Mouse (Mus musculus) forebrain, postnatal 0 days (tissue): ENCODE data around the gene Fbxo42. TPM values are rescaled to one million over a fixed set of nuclear protein-coding genes. Genes with fewer than 3 reads are reported as not detected.
A peak's percentile ranks its signal among the peaks of the same experiment; 100 is the strongest.

Experiments
- ATAC-seq: fragments of 200-750 bp; cut with Nextera tagmentation; 2 replicates; pipeline ENCODE4 v1.8.0; 2017; ENCODE audit warnings: mild to moderate bottlenecking, moderate library complexity
- DNase-seq: peaks from one replicate; pipeline ENCODE4 v3.0.0-alpha.2; 2015
- H3K27ac ChIP-seq: fragments of 300-500 bp; sonication (generic); 2 replicates; pipeline ENCODE4 v1.5.1; 2014; ENCODE audit warnings: low read depth, mild to moderate bottlenecking, antibody characterized with exemption, low read length, moderate library complexity, mixed read lengths
- H3K27me3 ChIP-seq: fragments of 300-500 bp; sonication (generic); 2 replicates; pipeline ENCODE4 v1.6.1; 2014; ENCODE audit warnings: mild to moderate bottlenecking, low read length, mixed read lengths; ENCODE audit not compliant: insufficient read depth
- H3K36me3 ChIP-seq: fragments of 300-500 bp; sonication (generic); 2 replicates; pipeline ENCODE4 v1.6.1; 2014; ENCODE audit warnings: mild to moderate bottlenecking, moderate library complexity; ENCODE audit not compliant: insufficient read depth
- H3K4me1 ChIP-seq: fragments of 300-500 bp; sonication (generic); 2 replicates; pipeline ENCODE4 v1.6.1; 2014; ENCODE audit warnings: antibody characterized with exemption; ENCODE audit not compliant: insufficient read depth
- H3K4me2 ChIP-seq: fragments of 300-500 bp; sonication (generic); 2 replicates; pipeline ENCODE4 v1.6.1; 2014; ENCODE audit warnings: low read depth, mild to moderate bottlenecking, moderate library complexity
- H3K4me3 ChIP-seq: fragments of 300-500 bp; sonication (generic); 2 replicates; pipeline ENCODE4 v1.5.1; 2014; ENCODE audit warnings: low read depth, low read length, mixed read lengths
- H3K9ac ChIP-seq: fragments of 300-500 bp; sonication (generic); 2 replicates; pipeline ENCODE4 v1.6.1; 2014; ENCODE audit warnings: mild to moderate bottlenecking
- H3K9me3 ChIP-seq: fragments of 300-500 bp; sonication (generic); 2 replicates; pipeline ENCODE4 v1.6.1; 2016; ENCODE audit warnings: low read length
- CTCF ChIP-seq: sonication (generic); IDR thresholded peaks from 2 replicates; pipeline ENCODE4 v1.5.1; 2016; ENCODE audit warnings: antibody characterized with exemption, control low read depth, low read depth
- WGBS: fragments of 180-500 bp; shearing (Covaris S2); extraction: QIAGEN DNeasy Blood & Tissue Kit; methylation state at CpG from one replicate; pipeline ENCODE4 v1.1.7; 2014; 5-methylcytosine and 5-hydroxymethylcytosine counted together
- polyA plus RNA-seq: library from polyadenylated mRNA; unstranded; fragments of >200 nt; fragmentation: Nextera tagmentation; extraction: Ambion mirVana; gene quantifications from 2 replicates; pipeline ENCODE4 v1.2.1, GENCODE M21; 2015
- total RNA-seq: library from RNA; depleted of rRNA; stranded (reverse); fragments of >200 nt; gene quantifications from 2 replicates; pipeline ENCODE4 v1.2.3, GENCODE M21; 2014

The Fbxo42 gene
- total and polyA plus RNA-seq, 2 experiments from 2014 or later = 13.1 to 18.0 TPM

- Histone ChIP-seq H3K27me3 (peaks cover 44% of the 10 kb centered on the region), H3K4me2 (no peak overlapping the region), H3K4me3 (no peak overlapping the region), H3K9me3 (no peaks in the 10 kb centered on the region), H3K4me1 (peaks cover 12% of the 10 kb centered on the region; the same call in 1 of the 2 replicates), H3K36me3 (no peaks in the 10 kb centered on the region), H3K9ac (no peak overlapping the region), H3K27ac (no peak overlapping the region)
- DNase-seq = no peak
- TF ChIP-seq CTCF = no peak
- 12% methylated on average over 11 of the region's 11 CpGs for WGBS
- no peak for ATAC-seq
Observed at GRCm38 (mm10) chr4:141242651-141243241, 95.0 kb downstream of the Fbxo42 start.

- Histone ChIP-seq H3K4me1 (peaks cover 11% of the 10 kb centered on the region), H3K9ac (no peak overlapping the region), H3K36me3 (no peaks in the 10 kb centered on the region), H3K27ac (no peak overlapping the region), H3K9me3 (no peaks in the 10 kb centered on the region), H3K4me2 (no peak overlapping the region), H3K4me3 (no peak overlapping the region), H3K27me3 (peaks cover 49% of the 10 kb centered on the region)
- DNase-seq (no peak), ATAC-seq (no peak)
- 77% methylated on average over 5 of the region's 5 CpGs for WGBS
- TF ChIP-seq CTCF = no peak
Observed at GRCm38 (mm10) chr4:141243636-141244035, 95.9 kb downstream of the Fbxo42 start.

GRCm38 (mm10) chr4:141244401-141244800 lies 96.7 kb downstream of the Fbxo42 start:
- no peaks in the 10 kb centered on the region for H3K36me3 ChIP-seq
- peaks cover 48% of the 10 kb centered on the region for H3K27me3 ChIP-seq
- no peak overlapping the region for H3K4me2 ChIP-seq
- DNase-seq (no peak), ATAC-seq (peak; percentile 19; the same call in 1 of the 2 replicates)
- H3K9ac ChIP-seq = no peak overlapping the region
- no peak overlapping the region for H3K4me3 ChIP-seq
- 37% methylated on average over 5 of the region's 5 CpGs for WGBS
- no peak for TF ChIP-seq CTCF
- no peaks in the 10 kb centered on the region for H3K9me3 ChIP-seq
- peaks cover 6% of the 10 kb centered on the region for H3K4me1 ChIP-seq
- H3K27ac ChIP-seq = peak overlapping the region; percentile 64

GRCm38 (mm10) chr4:141244931-141245425 lies 97.3 kb downstream of the Fbxo42 start:
- H3K4me3 ChIP-seq = no peak overlapping the region
- no peaks in the 10 kb centered on the region for H3K36me3 ChIP-seq
- ATAC-seq (peak; percentile 82), DNase-seq (peak; percentile 76)
- no peak for TF ChIP-seq CTCF
- no peak overlapping the region for H3K4me2 ChIP-seq
- peak overlapping the region; percentile 64 for H3K27ac ChIP-seq
- peaks cover 6% of the 10 kb centered on the region for H3K4me1 ChIP-seq
- WGBS = 12% methylated on average over 9 of the region's 9 CpGs
- no peak overlapping the region for H3K9ac ChIP-seq
- H3K27me3 ChIP-seq = peaks cover 46% of the 10 kb centered on the region
- H3K9me3 ChIP-seq = no peaks in the 10 kb centered on the region

GRCm38 (mm10) chr4:141246089-141246997 lies 98.6 kb downstream of the Fbxo42 start:
- Histone ChIP-seq H3K27me3 (peaks cover 33% of the 10 kb centered on the region), H3K4me3 (no peak overlapping the region), H3K9ac (no peak overlapping the region), H3K27ac (no peak overlapping the region), H3K9me3 (no peaks in the 10 kb centered on the region), H3K4me1 (peaks cover 6% of the 10 kb centered on the region), H3K4me2 (no peak overlapping the region), H3K36me3 (no peaks in the 10 kb centered on the region)
- WGBS = 19% methylated on average over 24 of the region's 24 CpGs
- DNase-seq (no peak), ATAC-seq (no peak)
- TF ChIP-seq CTCF = no peak

- WGBS = 6% methylated on average over 17 of the region's 17 CpGs
- DNase-seq (no peak), ATAC-seq (no peak)
- no peak overlapping the region for H3K27ac ChIP-seq
- peaks cover 6% of the 10 kb centered on the region for H3K4me1 ChIP-seq
- H3K9me3 ChIP-seq = no peaks in the 10 kb centered on the region
- H3K27me3 ChIP-seq = peaks cover 28% of the 10 kb centered on the region
- peak overlapping the region; percentile 52 for H3K4me2 ChIP-seq
- no peak for TF ChIP-seq CTCF
- no peak overlapping the region for H3K4me3 ChIP-seq
- H3K9ac ChIP-seq = no peak overlapping the region
- H3K36me3 ChIP-seq = no peaks in the 10 kb centered on the region
Observed at GRCm38 (mm10) chr4:141246998-141247350, 99.3 kb downstream of the Fbxo42 start.
